In the genomic region with DNA sequence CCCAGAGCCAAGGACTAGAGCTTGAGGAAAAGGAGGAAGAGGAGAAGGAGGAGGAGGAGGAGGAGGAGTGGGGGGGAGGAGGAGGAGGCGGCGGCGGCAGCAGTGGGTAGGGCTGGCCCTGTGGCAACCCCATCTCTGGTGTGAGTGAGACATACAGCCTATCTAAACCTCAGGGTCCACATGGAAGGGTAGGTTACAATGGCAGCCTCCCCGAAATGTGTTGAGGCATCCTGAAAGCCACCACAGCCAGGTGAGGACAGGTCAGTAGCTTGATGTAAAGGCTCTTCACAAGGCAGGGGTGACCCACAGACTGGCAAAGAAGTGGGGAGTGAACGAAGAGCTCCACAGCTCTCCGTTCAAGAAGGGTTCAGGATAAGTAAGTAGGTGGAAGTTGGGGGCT, we compare ENCODE assay signal across 21 mouse cellular contexts. TPM values are rescaled to one million over a fixed set of nuclear protein-coding genes. Genes with fewer than 3 reads are reported as not detected.
"Had no signal": no experiment of that assay in that cellular context is flagged by ENCODE, and none has a peak within 500 bp of the region (broad histone marks: within the 10 kb centered on the region; RNA-seq: fewer than 3 reads in every experiment).

No protein-coding gene starts in this region.

- ATAC-seq: lung, postnatal 0 days; midbrain, embryonic 13.5 days; midbrain, embryonic 15.5 days had no signal

- H3K36me3 ChIP-seq: lung, embryonic 15.5 days; midbrain, embryonic 15.5 days; neural tube, embryonic 15.5 days had no signal

- H3K27me3 ChIP-seq: midbrain, embryonic 15.5 days had no signal

- H3K9ac ChIP-seq: lung, embryonic 15.5 days; midbrain, embryonic 13.5 days; midbrain, embryonic 15.5 days; neural tube, embryonic 13.5 days; neural tube, embryonic 15.5 days had no signal

- H3K9me3 ChIP-seq: lung, embryonic 15.5 days; midbrain, embryonic 13.5 days; midbrain, embryonic 15.5 days; neural tube, embryonic 13.5 days; neural tube, embryonic 15.5 days had no signal

- H3K27ac ChIP-seq: lung, embryonic 15.5 days; macrophage; midbrain, embryonic 13.5 days; midbrain, embryonic 15.5 days; neural tube, embryonic 13.5 days; neural tube, embryonic 15.5 days had no signal

- H3K4me3 ChIP-seq: lung, embryonic 15.5 days; megakaryocyte, embryonic 14.5 days; midbrain, embryonic 13.5 days; midbrain, embryonic 15.5 days; neural tube, embryonic 13.5 days; neural tube, embryonic 15.5 days had no signal

- DNase-seq: lung, adult 2 months; lung, postnatal 14 days; lung, postnatal 36 days; retina, postnatal 1 day; right cerebral cortex, adult 18-20 months; right cerebral cortex, postnatal 25 days; right cerebral cortex, postnatal 4 days; spleen, adult 18-20 months; thymus, adult 18-20 months; thymus, postnatal 14 days; thymus, postnatal 36 days had no signal

- H3K4me2 ChIP-seq: lung, embryonic 15.5 days; midbrain, embryonic 11.5 days; midbrain, embryonic 13.5 days; midbrain, embryonic 15.5 days; neural tube, embryonic 13.5 days; neural tube, embryonic 15.5 days had no signal

RNA-seq across cellular contexts. Expression of a gene that starts 10.9 kb away (rescaled TPM):
- total RNA-seq: megakaryocyte progenitor cell, adult 5-6 weeks had no signal
